Mouse (Mus musculus): ENCODE measurements around the gene Stard8. TPM values are rescaled to one million over a fixed set of nuclear protein-coding genes. Genes with fewer than 3 reads are reported as not detected.
"Not testable (repeated sequence)": the region's sequence is repeated elsewhere in the genome, so short reads cannot be mapped to it uniquely, and the experiment has no call there.

Stard8 gene
- polyA plus RNA-seq, 1 experiment from 2014 or later, result 5.0 TPM

DNA sequence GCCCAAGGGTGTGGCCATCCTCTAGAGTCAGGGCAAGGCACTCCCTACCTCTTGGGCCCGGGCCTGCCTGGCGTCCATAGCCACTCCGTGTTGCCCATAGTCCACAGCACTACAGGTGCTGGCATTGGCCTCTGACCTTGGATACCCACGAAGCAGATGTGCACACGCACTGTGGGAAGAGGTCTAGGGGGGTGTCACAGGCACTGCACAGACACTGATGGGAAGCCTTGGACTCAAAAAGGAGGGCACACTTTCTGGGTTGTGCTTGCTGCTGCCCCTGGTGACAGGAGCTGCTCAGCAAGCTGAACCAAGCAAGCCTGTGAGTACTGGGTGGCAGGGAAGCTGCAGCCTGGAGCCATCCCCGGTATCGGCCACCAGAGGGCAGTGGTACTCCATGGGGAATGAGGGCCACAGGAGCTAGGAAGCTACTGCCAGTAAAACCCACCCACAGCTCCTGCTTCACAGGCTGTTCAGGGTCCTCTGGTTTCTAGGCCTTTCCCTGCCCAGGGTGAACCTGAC lies 75.4 kb downstream of the Stard8 start:
- not testable (repeated sequence) for H3K27ac ChIP-seq (replicated peaks; ENCODE audit: low read depth, low read length); H3K4me1 ChIP-seq (ENCODE audit: control insufficient read depth, insufficient read depth, low read length); H3K9me3 ChIP-seq (replicated peaks; ENCODE audit: control insufficient read depth, low read length); H3K4me3 ChIP-seq (ENCODE audit: low read depth, low read length); H3K36me3 ChIP-seq (replicated peaks; ENCODE audit: control insufficient read depth, insufficient read depth, low read depth, low read length); H3K27me3 ChIP-seq (ENCODE audit: control insufficient read depth, insufficient read depth, low read length); H3K9ac ChIP-seq (replicated peaks; ENCODE audit: low read length); H3K4me2 ChIP-seq (ENCODE audit: low read depth, low read length); DNase-seq (ENCODE audit: low spot score)
- WGBS, result 65% methylated on average over 5 of the region's 7 CpGs
- peak; percentile 67 for ATAC-seq (replicated peaks; ENCODE audit: insufficient number of reproducible peaks, low FRiP score, low TSS enrichment, low read depth)

DNA sequence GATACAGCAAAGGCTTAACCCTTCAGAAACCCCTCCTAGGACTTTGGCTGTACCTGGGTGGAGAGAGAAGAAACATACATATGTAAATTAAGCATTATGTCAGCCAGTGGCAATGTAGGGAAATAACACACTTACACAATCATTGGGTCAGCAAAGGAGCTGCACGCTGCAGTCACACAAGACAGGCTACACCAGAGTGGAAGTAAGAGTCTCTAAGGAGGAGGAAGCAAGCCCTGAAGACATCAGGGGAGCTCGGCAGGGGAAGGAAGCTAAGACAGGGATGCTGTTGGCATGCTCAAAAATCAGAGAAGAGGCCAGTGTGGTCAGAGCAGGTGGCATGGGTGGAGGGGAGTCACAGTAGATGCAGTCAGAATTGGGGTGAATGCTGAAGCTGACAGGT lies 89.7 kb downstream of the Stard8 start:
- WGBS, result 58% methylated on average over 2 of the region's 2 CpGs
- no peaks in the 10 kb centered on the region for H3K36me3 ChIP-seq (replicated peaks; ENCODE audit: control insufficient read depth, insufficient read depth, low read depth, low read length)
- H3K4me3 ChIP-seq (ENCODE audit: low read depth, low read length), result no peak overlapping the region
- peaks cover 2% of the 10 kb centered on the region; the same call in 1 of the 2 replicates for H3K27me3 ChIP-seq (ENCODE audit: control insufficient read depth, insufficient read depth, low read length)
- ATAC-seq (replicated peaks; ENCODE audit: insufficient number of reproducible peaks, low FRiP score, low TSS enrichment, low read depth), result no peak
- H3K4me1 ChIP-seq (ENCODE audit: control insufficient read depth, insufficient read depth, low read length), result no peaks in the 10 kb centered on the region
- no peak overlapping the region for H3K4me2 ChIP-seq (ENCODE audit: low read depth, low read length)
- H3K27ac ChIP-seq (replicated peaks; ENCODE audit: low read depth, low read length), result no peak overlapping the region
- no peaks in the 10 kb centered on the region for H3K9me3 ChIP-seq (replicated peaks; ENCODE audit: control insufficient read depth, low read length)
- DNase-seq (ENCODE audit: low spot score), result no peak
- no peak overlapping the region for H3K9ac ChIP-seq (replicated peaks; ENCODE audit: low read length)

DNA sequence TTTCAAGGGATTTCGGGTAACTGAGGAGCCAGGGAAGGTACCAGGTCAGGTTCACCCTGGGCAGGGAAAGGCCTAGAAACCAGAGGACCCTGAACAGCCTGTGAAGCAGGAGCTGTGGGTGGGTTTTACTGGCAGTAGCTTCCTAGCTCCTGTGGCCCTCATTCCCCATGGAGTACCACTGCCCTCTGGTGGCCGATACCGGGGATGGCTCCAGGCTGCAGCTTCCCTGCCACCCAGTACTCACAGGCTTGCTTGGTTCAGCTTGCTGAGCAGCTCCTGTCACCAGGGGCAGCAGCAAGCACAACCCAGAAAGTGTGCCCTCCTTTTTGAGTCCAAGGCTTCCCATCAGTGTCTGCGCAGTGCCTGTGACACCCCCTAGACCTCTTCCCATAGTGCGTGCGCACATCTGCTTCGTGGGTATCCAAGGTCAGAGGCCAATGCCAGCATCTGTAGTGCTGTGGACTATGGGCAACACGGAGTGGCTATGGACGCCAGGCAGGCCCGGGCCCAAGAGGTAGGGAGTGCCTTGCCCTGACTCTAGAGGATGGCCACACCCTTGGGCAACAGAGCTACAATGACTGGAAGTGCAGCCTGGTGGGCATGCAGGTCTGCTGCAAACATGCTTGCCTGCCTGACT lies 108.2 kb downstream of the Stard8 start:
- not testable (repeated sequence) for H3K36me3 ChIP-seq (replicated peaks; ENCODE audit: control insufficient read depth, insufficient read depth, low read depth, low read length); H3K4me1 ChIP-seq (ENCODE audit: control insufficient read depth, insufficient read depth, low read length); DNase-seq (ENCODE audit: low spot score); H3K9me3 ChIP-seq (replicated peaks; ENCODE audit: control insufficient read depth, low read length); H3K4me3 ChIP-seq (ENCODE audit: low read depth, low read length); H3K9ac ChIP-seq (replicated peaks; ENCODE audit: low read length); H3K4me2 ChIP-seq (ENCODE audit: low read depth, low read length); H3K27ac ChIP-seq (replicated peaks; ENCODE audit: low read depth, low read length); H3K27me3 ChIP-seq (ENCODE audit: control insufficient read depth, insufficient read depth, low read length)
- ATAC-seq (replicated peaks; ENCODE audit: insufficient number of reproducible peaks, low FRiP score, low TSS enrichment, low read depth), result peak; percentile 75
- WGBS, result 67% methylated on average over 5 of the region's 10 CpGs

DNA sequence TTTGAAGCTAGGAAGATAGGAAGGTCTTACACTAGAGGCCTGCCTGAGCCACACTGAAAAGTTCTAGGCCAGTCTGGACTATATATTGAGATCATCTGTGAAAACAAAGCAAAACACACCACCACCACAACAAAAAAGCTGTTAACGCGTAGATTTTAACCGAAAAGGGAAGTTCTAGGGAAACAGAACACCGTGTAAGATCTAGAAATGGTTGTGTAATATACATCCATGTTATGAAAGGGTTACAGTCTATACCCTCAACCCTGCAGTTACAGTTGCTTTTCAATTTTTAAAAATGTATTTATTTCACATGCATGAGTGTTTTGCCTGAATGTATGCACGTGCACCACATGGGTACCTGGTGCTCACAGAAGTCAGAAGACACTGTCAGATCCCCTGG lies 116.5 kb downstream of the Stard8 start:
- no peaks in the 10 kb centered on the region for H3K4me1 ChIP-seq (ENCODE audit: control insufficient read depth, insufficient read depth, low read length)
- no peak overlapping the region for H3K27ac ChIP-seq (replicated peaks; ENCODE audit: low read depth, low read length)
- no peak for DNase-seq (ENCODE audit: low spot score)
- no peak overlapping the region for H3K4me3 ChIP-seq (ENCODE audit: low read depth, low read length)
- 93% methylated on average over 5 of the region's 5 CpGs for WGBS
- H3K9ac ChIP-seq (replicated peaks; ENCODE audit: low read length), result no peak overlapping the region
- ATAC-seq (replicated peaks; ENCODE audit: insufficient number of reproducible peaks, low FRiP score, low TSS enrichment, low read depth), result no peak
- H3K27me3 ChIP-seq (ENCODE audit: control insufficient read depth, insufficient read depth, low read length), result no peaks in the 10 kb centered on the region
- no peaks in the 10 kb centered on the region for H3K36me3 ChIP-seq (replicated peaks; ENCODE audit: control insufficient read depth, insufficient read depth, low read depth, low read length)
- no peak overlapping the region for H3K4me2 ChIP-seq (ENCODE audit: low read depth, low read length)
- H3K9me3 ChIP-seq (replicated peaks; ENCODE audit: control insufficient read depth, low read length), result no peaks in the 10 kb centered on the region

Other genes with a start within 250 kb of the Stard8 start
- gene Ophn1, start 112.2 kb upstream of the Stard8 start, polyA plus RNA-seq (2014; fragmentation: Nextera tagmentation; extraction: Ambion mirVana), result 10.8 and 15.3 TPM in 2 replicates
- gene Yipf6, start 66.9 kb upstream of the Stard8 start, polyA plus RNA-seq (2014; fragmentation: Nextera tagmentation; extraction: Ambion mirVana), result 16.6 TPM in 2 replicates
- gene Efnb1, start 132.9 kb downstream of the Stard8 start, polyA plus RNA-seq (2014; fragmentation: Nextera tagmentation; extraction: Ambion mirVana), result 26.0 and 31.6 TPM in 2 replicates

All from embryonic facial prominence, embryonic 11.5 days (tissue).